Mouse (Mus musculus) cerebellum, adult 9-10 months (tissue): Measurements from ENCODE around the gene Hs1bp3.
A peak's percentile ranks its signal among the peaks of the same experiment; 100 is the strongest.

Experiments used
- DNase-seq: peaks from one replicate; pipeline ENCODE4 v3.0.0; 2022

Gene Hs1bp3

GRCm38 (mm10) chr12:8313270-8313771 lies at the start of gene Hs1bp3:
Gene Hs1bp3, plus strand, starts transcription at chr12:8313432.
- DNase-seq = peak; percentile 83

- no peak for DNase-seq
These were observed 46.9 kb upstream of the Hs1bp3 start for GRCm38 (mm10) chr12:8266311-8266710.

GRCm38 (mm10) chr12:8269627-8270026 lies 43.6 kb upstream of the Hs1bp3 start:
- DNase-seq = no peak

GRCm38 (mm10) chr12:8271405-8271804 lies 41.8 kb upstream of the Hs1bp3 start:
- no peak for DNase-seq

GRCm38 (mm10) chr12:8273471-8274171 lies 39.6 kb upstream of the Hs1bp3 start:
- no peak for DNase-seq

GRCm38 (mm10) chr12:8275424-8275823 lies 37.8 kb upstream of the Hs1bp3 start:
- DNase-seq = no peak

GRCm38 (mm10) chr12:8281225-8282017 lies 31.8 kb upstream of the Hs1bp3 start:
- no peak for DNase-seq

- DNase-seq = no peak
These were observed 25.3 kb upstream of the Hs1bp3 start for GRCm38 (mm10) chr12:8287970-8288369.

- no peak for DNase-seq
These were observed 24.1 kb upstream of the Hs1bp3 start for GRCm38 (mm10) chr12:8289099-8289498.

GRCm38 (mm10) chr12:8289499-8289898 lies 23.7 kb upstream of the Hs1bp3 start:
- DNase-seq = no peak

- DNase-seq = peak; percentile 67
These were observed 21.9 kb upstream of the Hs1bp3 start for GRCm38 (mm10) chr12:8291157-8291853.

- no peak for DNase-seq
These were observed 17.8 kb upstream of the Hs1bp3 start for GRCm38 (mm10) chr12:8295307-8295913.

- no peak for DNase-seq
These were observed 17.1 kb upstream of the Hs1bp3 start for GRCm38 (mm10) chr12:8296154-8296553.

GRCm38 (mm10) chr12:8297586-8298214 lies 15.5 kb upstream of the Hs1bp3 start:
- DNase-seq = no peak

- DNase-seq = no peak
These were observed 14.7 kb upstream of the Hs1bp3 start for GRCm38 (mm10) chr12:8298361-8299142.

- no peak for DNase-seq
These were observed 13.8 kb upstream of the Hs1bp3 start for GRCm38 (mm10) chr12:8299143-8300110.

- no peak for DNase-seq
These were observed 13.1 kb upstream of the Hs1bp3 start for GRCm38 (mm10) chr12:8300111-8300480.

GRCm38 (mm10) chr12:8300521-8300920 lies 12.7 kb upstream of the Hs1bp3 start:
- no peak for DNase-seq

- DNase-seq = no peak
These were observed 12.0 kb upstream of the Hs1bp3 start for GRCm38 (mm10) chr12:8301011-8301814.
